Mouse (Mus musculus) kidney, adult 8-10 months (tissue): ENCODE measurements around the gene Prrc2a.
"Not testable (repeated sequence)": the region's sequence is repeated elsewhere in the genome, so short reads cannot be mapped to it uniquely, and the experiment has no call there.

Source experiments
- DNase-seq, 2 experiments: peaks; one replicate each; pipeline ENCODE4 v3.0.0; 2022

The Prrc2a gene

DNA sequence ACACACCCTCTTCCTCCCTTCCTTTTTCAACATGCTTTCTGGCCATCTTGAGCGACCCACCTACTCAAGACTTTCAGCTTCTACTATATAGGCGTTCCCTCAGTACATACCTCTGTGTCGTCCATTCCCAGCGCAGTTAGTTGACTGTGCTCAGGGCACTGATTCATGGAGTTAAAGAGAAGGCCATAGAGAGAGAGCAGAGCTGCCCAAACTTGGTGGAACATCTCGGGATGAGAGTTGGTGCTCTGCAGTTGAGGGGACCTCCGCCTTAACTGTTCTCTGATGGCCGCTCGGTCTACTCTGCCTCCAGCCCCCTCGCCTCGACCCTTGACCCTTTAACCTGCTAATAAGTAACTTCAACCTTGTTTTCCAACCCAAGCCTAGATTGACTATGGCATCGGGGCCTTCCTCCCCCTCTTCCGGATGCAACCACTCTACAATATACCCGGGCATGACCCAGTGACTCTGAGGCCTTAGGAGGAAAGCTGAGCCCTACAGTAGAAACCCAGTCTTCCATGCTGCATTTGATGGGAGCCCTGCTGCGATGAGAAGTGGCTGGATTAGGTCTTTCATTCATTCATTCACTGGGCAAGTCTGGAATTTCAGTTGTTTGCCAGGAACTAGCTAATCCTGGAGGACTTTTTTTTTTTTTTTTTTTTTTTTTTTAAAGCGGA, 33.1 kb downstream of the Prrc2a start, which contains the start of gene Apom:
TSS of gene Apom (minus strand) at position 551 of the 674 bp plus-strand sequence.
- DNase-seq: peak in 1 of 2 experiments; percentile 41

DNA sequence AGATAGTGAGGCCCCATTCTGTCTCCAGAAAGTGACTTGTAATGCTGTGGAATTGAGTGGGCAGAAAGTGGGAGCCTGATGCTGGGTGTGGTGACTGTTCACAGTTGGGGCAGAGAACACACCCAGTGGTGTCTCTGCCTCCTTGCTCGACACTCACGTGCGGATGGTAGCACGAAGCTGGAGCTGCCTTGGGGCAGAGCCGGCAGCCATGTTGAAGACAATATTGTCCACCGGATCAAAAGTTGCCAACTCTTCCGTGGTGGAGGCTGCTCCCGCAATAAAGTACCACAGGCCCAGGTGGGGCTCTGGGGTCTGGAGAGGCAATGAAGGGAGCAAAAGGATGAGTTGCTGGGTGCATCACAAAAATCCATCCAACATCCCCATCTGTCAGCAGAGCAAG, 33.7 kb downstream of the Prrc2a start:
- DNase-seq: no peak

DNA sequence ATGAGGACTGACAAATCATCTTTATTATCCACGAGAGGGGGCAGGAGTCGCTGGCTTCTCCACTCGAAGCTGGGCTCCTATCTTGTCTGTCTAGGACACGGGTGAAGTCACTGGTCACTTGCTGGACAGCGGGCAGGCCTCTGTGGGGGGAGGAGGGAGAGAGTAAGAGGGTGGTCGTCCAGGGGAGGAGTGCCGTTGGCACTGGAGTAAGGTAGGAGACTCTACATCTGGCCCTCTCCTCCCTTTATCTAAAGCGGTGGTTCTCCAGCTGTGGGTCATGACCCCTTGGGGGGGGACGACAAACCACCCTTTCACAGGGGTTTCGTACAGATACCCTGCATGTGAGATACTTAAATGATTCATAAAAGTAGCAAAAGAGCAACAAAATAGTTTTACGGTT, 35.7 kb downstream of the Prrc2a start:
- no peak for DNase-seq

DNA sequence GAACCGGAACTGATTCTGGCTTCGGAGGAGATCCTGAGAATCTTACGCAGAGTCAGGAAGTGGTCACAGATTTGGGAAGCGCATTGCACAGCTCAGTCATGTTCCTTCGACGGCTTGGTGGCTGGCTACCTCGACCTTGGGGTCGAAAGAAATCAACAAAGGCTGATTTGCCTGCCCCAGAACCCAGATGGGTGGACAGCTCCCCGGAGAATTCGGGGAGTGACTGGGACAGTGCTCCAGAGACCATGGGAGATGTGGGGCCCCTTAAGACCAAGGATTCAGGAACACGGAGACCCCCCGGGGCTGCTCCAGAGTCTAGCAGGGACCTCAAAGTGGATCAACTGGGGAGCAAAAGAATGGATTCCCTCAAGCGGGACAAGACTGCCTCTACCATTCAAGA, 37.7 kb downstream of the Prrc2a start:
- no peak for DNase-seq

DNA sequence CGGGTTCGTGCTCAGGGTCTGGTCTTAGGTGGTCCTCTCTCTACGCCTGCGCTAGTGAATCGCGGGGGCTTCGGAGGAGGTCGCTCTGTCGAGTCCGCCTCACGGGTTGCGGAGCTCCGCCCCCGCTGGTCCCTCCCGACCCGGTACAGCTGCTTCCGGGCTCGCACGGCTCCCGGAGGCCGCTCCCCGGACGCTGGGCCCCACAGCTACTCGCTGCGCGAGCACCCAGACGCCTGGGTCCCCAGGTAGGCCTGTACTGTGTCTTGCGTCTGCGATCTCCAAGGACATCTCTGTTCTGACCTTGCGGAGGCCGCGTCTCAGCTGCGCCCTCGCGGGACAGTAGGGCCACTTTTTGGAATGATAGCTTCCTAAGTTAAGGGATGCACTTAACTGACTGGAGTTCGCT, 38.5 kb downstream of the Prrc2a start, which contains the start of gene D17H6S53E:
TSS of gene D17H6S53E (plus strand) at position 168 of the 406 bp plus-strand sequence.
- peak; percentile 66 to 69 for DNase-seq

DNA sequence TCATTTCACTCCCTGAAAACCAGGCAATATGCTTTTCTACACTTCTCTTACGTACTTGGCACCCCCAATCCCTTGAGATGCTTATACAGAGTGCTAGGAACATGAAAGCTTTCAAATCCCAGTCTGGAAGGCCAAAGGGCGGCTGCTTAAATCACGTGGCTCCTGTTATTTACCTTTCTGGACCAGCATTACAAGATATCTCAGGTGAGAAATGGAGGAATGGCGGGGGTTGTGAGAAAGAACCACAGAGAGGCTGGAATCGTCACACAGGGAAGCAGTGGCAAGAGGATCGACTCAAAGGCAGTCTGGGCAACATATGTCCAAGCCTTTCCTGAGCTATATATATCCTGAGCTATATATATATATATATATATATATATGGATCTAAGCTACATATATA, 39.1 kb downstream of the Prrc2a start:
- no peak for DNase-seq

DNA sequence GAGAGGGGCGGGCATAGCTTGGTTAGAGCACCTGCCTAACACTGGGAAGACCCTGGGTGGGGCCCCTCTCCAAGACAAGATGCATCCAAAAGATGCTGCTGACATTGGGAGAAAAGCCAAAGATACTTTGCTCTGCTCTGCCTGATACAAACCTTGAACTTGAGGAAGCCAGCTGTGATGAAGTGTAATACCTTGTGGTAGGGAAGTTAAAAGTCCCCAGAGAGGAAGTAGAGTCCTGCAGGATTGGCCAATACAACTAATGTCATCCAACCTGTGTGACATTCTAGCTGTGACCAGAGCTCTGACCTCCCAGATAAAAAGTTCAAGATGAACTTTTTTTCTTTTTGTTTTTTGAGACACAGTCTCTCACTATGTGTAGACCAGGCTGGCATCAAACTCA, 39.6 kb downstream of the Prrc2a start:
- no peak for DNase-seq

DNA sequence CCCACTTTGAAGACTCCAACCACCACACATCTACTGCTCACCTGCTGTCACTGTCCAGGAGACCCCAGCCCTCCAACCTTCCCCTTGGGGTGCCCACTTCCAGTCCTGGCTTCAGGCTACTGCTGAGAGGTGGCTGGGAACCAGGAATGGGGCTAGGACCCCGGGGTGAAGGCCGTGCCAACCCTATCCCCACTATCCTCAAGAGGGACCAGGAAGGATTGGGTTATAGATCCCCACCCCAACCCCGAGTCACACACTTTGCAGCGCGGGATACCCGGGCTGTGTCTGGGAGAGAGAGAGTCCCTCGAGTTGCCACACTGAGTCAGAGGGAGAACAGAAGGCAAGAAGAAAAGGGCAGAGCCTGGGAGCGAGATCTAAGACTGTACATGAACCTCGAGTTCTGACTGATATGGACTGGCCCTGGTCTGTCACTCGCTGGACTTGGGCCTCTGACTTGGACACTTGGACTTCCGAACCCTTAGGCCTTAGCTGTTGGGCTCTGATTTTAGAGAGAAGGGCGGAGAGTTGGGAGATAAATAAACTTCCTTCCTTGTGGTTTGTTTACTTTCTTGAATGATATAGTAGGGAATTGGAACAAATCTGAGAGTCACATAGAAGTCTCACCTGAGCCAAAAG, 40.3 kb downstream of the Prrc2a start:
- DNase-seq: not testable (repeated sequence)

DNA sequence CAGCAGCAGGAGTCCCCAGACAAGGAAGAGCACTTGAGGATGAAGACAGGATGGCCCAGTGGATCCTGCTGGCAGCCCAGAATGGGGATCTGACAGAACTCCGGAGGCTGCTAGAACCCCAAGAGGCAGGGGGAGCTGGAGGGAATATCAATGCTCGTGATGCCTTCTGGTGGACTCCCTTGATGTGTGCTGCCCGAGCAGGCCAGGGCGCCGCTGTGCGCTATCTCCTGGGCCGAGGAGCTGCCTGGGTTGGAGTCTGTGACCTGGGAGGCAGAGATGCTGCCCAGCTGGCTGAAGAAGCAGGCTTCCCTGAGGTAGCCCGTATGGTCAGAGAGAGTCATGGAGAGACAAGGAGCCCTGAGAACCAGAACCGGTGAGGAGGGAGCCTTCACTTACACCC, 41.4 kb downstream of the Prrc2a start:
- not testable (repeated sequence) for DNase-seq

DNA sequence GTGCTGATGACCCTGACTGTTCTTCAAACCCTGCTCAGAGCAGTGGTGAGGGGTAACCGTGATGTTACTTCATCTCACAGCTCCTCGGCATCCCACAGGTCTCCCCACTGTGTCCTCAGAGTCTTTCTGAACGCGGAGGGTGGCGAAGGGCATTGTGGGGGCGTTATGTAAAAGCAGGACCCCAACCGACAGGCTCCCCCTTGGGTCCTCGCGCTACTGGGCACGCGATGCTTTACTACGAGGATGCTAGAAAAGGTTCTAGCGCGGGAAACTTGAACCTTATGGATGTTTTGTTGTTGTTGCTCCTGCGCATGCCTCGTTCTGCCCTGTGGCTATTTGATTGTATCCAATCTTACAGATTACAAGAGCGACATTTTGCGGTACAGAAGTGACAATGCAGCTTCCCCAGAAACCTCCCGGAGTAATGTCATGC, 42.8 kb downstream of the Prrc2a start, which contains the start of gene Csnk2b:
TSS of gene Csnk2b (minus strand) at position 183 of the 433 bp plus-strand sequence.
- DNase-seq: peak; percentile 44 to 51

DNA sequence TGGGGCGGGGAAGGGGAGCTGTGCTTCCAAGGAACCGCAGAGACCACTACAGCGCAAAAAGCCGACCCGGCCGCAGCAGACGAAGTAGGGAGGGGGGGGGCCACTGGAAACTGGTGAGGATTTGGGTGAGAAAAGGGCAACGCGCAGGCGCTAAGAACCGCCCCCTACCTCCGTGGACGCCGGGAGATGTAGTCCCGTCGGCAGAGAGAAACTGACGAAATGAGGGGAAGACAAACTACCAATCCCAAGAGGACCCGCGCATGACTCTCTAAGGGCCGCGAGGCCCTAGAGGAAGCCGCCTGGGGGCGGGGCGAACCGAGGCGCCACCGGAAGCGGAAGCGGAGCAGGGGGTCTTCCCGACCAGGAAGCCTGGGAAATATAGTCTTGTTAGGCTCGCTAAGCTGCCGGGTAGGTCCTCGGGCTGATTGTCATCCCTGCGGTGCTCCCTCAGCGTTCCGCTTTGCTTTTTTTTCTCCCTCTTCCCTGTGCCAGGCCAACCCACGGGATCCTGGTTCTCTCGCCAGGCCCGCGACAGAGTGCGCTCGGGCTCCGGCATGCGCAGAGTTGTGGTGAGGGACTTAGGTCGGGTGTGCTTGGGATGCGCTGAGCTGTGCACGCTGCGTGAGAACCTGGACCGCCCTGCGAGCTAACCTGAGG, 43.4 kb downstream of the Prrc2a start, which contains the start of gene Gpank1:
TSS of gene Gpank1 (plus strand) at position 313 of the 657 bp plus-strand sequence.
- peak; percentile 98 to 99 for DNase-seq

DNA sequence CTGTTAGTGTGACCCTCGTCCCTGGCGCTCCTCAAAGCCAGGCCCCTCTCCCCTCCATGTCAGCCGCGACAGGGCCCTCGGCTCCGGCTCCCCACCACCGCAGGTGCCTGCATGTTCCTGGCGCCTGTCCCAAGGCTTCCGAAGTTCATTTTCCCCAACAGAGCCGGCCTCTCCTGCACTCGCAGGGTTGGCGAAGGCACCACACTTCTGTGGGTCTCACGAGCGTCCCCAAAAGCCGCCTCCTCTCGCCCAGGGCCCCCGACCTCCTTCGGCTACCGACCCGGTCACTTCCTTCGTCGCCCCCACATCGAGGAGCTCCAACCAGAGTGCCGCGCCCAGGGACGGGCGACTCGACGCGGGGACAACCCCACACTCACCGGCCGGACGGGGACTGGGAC, 44.0 kb downstream of the Prrc2a start:
- DNase-seq: peak; percentile 49 to 58

DNA sequence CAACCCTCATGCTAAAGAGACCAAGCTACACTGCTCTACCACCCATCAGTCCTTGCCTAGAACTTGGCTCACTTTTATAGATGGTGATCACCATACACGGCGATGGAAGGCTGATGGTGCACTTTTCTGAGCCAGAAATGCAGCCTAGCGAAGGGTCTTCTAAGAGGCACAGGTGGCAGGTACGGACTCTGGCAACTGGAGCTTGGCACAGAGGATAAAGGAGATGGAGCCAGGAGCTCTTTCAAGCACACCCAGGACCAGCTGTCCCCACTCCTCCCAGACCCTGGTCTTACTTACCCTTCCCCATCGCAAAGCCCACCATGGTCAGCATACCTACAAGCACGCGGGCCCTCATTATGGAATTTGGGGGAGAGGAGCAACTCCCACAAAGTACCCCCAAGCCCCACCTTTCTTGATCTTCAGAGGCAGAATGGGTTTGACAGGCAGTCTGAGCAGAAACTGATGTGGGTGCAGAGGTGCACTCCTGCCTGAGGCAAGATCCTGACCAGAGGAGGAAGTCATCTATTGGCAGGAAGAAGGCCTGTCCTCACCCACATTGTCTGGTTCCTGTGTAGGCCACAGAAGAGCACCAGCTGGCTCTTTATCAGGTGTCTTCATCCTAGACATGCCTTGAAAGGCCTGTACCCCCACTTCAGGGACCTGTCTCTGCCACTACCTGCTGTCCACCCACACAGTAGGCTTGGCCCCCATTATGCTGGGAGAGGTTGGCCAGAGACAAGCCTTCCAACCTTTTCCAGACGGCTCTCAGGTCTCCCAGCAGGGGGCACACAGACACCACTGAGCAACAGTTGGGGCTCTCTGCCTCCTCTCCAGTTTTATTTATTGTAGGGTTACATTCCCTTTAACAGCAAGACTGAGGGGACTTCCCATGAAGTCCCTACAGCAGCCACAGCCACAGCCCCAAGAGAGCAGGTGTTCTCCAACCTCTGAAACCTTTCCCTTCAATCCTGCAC, 49.4 kb downstream of the Prrc2a start, which contains the start of gene Ly6g5b:
TSS of gene Ly6g5b (minus strand) at position 383 of the 974 bp plus-strand sequence.
- no peak for DNase-seq

DNA sequence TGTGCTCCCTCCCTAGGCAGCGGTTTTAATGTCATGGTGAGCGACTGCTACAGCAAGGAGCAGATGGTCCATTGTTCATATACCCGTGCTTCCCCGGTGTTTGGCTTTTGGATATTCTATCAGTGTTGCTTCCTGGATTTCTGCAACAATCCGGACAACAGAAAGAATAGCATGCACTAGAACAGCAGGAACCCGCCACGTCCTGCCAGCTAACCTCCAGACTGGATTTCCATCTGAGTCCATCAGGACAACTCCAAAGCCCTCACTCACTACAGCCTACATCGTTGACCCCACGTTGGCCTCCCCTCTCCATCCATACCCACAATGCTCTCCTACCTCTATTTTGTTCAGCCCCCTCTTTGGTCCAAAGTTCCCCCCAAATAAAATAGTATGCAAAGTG, 52.9 kb downstream of the Prrc2a start:
- DNase-seq: no peak

DNA sequence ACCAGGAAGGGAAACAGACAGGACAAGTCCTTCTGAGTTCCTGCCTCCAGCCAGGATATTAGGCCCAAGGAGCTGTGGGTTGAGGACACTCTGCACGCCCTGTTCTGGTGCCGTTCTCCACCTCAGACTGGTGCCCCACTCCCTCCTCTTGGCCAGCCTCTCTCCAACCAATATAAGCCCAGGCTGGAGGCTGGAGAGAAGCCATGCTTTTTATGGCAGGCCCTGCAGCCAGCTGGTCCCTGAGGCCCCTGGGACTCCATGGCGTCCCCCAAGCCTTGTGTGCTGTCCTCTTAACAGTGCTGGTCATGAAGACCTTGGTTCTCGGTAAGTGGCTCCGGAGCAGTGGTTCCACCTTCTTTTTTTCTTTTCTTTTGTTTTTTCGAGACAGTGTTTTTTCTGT, 56.6 kb downstream of the Prrc2a start, which contains the start of gene Ly6g5c:
TSS of gene Ly6g5c (plus strand) at position 183 of the 400 bp plus-strand sequence.
- no peak for DNase-seq

DNA sequence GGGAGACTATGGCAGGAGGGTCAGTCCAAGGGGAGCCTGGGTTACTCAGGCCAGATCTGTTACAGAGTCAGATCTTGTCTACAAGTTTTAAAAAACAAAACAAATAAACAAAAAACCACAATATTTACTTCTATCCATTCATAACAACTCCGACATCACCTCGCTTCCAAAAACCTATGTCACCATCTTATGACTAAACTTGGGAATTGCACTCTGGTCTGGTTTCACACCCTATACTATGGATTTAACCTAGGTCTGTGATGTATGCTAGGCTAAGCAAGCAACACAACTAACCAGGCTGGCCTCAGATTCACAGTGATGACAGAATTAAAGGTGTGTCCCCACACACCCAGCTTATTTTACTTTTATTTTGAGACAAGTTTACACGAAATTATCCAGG, 58.2 kb downstream of the Prrc2a start:
- no peak for DNase-seq

DNA sequence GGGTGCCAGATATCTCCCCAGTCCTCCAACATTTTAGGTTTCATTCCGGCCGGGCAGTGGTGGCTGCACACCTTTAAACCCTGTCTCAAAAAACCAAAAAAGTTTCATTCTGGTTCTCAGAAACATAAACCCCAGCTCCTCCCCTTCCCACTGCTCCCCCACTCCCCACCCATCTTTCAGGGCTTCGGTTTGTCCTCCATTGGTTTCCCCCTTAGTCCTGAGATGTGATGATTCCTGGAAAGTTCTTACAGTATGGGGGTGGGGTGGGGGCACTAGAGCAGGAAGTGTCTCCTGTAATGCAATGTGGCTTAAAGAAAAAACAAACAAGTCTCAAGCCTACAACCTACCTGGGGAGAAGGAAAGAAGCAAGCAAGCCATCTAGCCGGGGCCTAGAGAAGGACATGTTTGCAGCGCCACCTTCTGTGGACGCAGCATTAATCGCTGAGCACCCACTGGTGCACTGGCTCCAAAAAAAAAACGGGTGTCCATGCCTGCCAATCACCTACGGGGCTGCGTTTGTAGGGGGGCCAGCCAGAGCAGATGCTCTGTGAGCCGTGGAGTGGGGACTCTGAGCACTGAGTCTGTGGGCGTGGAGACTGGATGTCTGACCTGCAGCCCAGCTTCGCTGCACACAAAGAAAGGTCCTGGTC, 58.8 kb downstream of the Prrc2a start:
- DNase-seq: peak in 1 of 2 experiments; percentile 45

DNA sequence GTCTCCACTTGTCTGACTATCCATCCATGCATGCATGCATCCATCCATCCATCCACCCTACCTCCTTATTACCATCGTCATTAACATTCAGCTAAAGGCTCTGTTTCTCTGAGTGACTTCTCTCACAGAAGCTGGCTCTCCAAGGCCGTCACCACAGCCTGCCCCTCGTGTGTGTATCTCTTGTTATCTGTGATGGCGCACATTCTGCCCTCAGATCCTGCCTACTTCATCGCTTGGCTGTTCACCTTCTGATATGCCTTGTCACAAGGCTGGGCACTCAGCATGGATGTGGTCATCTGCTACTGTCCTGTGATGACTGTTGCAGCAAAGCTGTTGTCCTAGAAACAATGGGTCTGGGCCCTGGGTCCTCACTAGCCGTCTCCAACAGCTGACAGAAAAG, 59.9 kb downstream of the Prrc2a start:
- no peak for DNase-seq

DNA sequence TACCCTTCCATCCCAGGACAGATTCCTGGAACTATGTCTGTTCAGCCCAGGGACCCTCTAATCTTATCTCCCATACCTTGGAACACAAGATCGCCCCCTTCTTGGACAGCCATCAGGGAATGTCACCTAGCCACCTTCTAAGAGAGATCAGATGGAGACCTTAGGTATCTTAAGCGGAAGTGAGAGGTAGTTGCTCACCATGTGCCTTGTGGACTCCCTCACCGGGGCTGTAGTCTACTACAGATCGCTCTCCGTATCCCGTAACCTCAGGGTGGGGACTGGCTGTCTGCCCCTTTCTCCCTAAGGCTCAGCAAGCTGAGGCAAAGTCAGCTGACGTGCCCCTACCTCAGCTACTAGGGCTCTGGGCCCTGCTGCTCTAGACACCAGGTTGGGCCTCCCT, 60.6 kb downstream of the Prrc2a start:
- no peak for DNase-seq

DNA sequence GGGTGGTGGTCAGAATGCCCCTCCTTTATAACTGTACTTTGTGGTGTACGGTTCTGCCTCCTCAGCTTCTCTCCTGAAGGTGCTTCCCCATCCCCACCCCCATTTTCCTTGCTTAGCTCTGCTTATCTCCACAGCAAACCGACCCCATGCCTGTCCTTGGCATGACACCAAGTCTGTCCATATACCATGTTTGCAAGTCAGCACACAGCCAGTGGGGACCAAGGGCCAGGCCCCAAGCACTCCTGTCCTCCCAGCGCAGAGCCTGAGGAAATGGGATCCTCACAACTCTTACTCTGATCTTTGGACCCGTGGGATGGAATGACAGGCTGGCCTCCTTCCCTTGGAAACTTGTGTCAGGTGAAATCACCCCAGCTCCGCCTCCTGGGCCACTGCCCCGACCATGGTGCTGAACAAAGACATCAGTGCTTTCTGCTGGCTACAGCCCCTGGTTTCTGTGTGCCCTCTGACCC, 61.4 kb downstream of the Prrc2a start:
- peak; percentile 75 to 82 for DNase-seq

DNA sequence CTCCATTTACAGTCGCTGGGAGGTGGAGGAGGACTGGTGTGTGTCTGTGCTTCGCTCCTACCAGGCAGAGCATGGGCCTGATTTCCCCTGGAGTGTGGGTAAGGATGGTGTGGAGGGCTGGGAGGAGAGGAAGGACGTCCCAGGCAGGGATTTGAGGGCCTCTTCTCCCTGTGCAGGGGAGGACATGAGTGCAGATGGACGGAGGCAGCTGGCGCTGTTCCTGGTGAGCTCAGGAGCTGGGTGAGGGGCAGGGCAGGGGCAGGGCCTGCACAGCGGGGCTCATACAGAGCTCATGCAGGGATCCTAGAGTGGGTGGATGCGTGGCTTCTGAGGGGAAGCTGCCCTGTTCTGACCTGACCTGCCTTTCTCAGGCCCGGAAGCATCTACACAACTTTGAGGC, 62.4 kb downstream of the Prrc2a start:
- DNase-seq: no peak

DNA sequence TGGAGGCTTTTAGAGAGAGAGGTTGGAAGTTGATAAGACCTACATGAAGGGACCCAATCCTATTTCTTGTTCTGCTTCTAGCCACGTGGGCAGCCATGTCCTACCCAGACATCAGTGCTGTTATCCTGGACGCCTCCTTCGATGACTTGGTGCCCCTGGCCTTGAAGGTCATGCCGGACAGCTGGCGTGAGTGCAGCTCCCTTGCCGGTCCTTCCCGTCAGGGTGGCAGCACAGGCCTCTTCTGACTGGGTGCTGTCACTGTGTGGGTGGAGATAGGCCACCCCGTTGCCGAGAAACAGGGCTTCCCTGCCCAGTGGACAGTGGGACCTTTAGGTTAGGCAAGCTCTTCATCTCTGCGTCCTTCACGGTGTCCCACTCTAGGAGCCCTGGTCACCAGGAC, 63.5 kb downstream of the Prrc2a start:
- DNase-seq: no peak
